Mouse (Mus musculus) spleen, adult 2 months (tissue): ENCODE data around the gene Tmem44.

Source experiments
- CTCF ChIP-seq: fragments of 200-500 bp; IDR thresholded peaks from 2 replicates; pipeline ENCODE4 v1.5.1; 2011; ENCODE audit warnings: mild to moderate bottlenecking, inconsistent platforms; ENCODE audit not compliant: insufficient read depth, insufficient read length, insufficient replicate concordance; ENCODE audit errors: extremely low read depth
- POLR2A ChIP-seq: fragments of 200-500 bp; IDR thresholded peaks from 2 replicates; pipeline ENCODE4 v1.6.1; 2011; ENCODE audit warnings: low read depth, low read length, inconsistent platforms

DNA sequence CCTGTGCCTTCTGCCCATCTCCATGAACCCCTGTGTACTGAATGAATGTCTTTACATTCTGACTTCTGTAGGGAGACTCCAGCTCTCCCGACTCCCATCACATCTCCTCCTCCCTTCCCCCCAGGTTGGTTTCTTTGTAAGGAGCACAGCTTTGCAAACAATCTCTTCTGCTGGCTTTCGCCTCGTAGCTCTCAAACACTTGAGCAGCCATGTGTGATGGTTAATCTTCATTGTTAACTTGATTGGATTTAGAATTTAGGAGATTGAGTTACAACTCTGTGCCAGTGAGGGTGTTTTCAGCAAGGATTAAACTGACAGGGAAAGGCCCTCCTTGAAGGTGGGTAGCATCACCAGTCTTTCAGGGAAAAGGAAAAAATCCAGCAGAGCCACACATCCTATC lies 73.6 kb downstream of the Tmem44 start:
- TF ChIP-seq CTCF: no peak
- TF ChIP-seq POLR2A: no peak
